Mouse (Mus musculus): ENCODE measurements around the gene Cd302.

Gene Cd302

GRCm38 (mm10) chr2:60284467-60284821, at the start of gene Cd302:
Gene Cd302, minus strand, starts transcription at chr2:60284488.
- DNase-seq (ENCODE audit: low read depth, low spot score): no peak

GRCm38 (mm10) chr2:60328641-60329040, 44.4 kb upstream of the Cd302 start:
- no peak for DNase-seq (ENCODE audit: low read depth, low spot score)

- no peak for DNase-seq (ENCODE audit: low read depth, low spot score)
Measured at GRCm38 (mm10) chr2:60327581-60327980, 43.3 kb upstream of the Cd302 start.

- DNase-seq (ENCODE audit: low read depth, low spot score): no peak
Measured at GRCm38 (mm10) chr2:60326948-60327347, 42.7 kb upstream of the Cd302 start.

GRCm38 (mm10) chr2:60323411-60323810, 39.1 kb upstream of the Cd302 start:
- DNase-seq (ENCODE audit: low read depth, low spot score): no peak

- DNase-seq (ENCODE audit: low read depth, low spot score): no peak
Measured at GRCm38 (mm10) chr2:60322031-60322726, 37.9 kb upstream of the Cd302 start.

- no peak for DNase-seq (ENCODE audit: low read depth, low spot score)
Measured at GRCm38 (mm10) chr2:60303796-60304195, 19.5 kb upstream of the Cd302 start.

GRCm38 (mm10) chr2:60299323-60299722, 15.0 kb upstream of the Cd302 start:
- no peak for DNase-seq (ENCODE audit: low read depth, low spot score)

- DNase-seq (ENCODE audit: low read depth, low spot score): no peak
Measured at GRCm38 (mm10) chr2:60298266-60298665, 14.0 kb upstream of the Cd302 start.

GRCm38 (mm10) chr2:60291381-60291780, 7.1 kb upstream of the Cd302 start:
- no peak for DNase-seq (ENCODE audit: low read depth, low spot score)

GRCm38 (mm10) chr2:60289451-60289850, 5.2 kb upstream of the Cd302 start:
- DNase-seq (ENCODE audit: low read depth, low spot score): no peak

GRCm38 (mm10) chr2:60288606-60289005, 4.3 kb upstream of the Cd302 start:
- no peak for DNase-seq (ENCODE audit: low read depth, low spot score)

GRCm38 (mm10) chr2:60285107-60285617, 874 bp upstream of the Cd302 start:
- DNase-seq (ENCODE audit: low read depth, low spot score): no peak

- no peak for DNase-seq (ENCODE audit: low read depth, low spot score)
Measured at GRCm38 (mm10) chr2:60283751-60284466, 379 bp downstream of the Cd302 start.

GRCm38 (mm10) chr2:60283208-60283750, 1.0 kb downstream of the Cd302 start:
- DNase-seq (ENCODE audit: low read depth, low spot score): no peak

GRCm38 (mm10) chr2:60282625-60283024, 1.7 kb downstream of the Cd302 start:
- no peak for DNase-seq (ENCODE audit: low read depth, low spot score)

GRCm38 (mm10) chr2:60278627-60279026, 5.7 kb downstream of the Cd302 start:
- no peak for DNase-seq (ENCODE audit: low read depth, low spot score)

- no peak for DNase-seq (ENCODE audit: low read depth, low spot score)
Measured at GRCm38 (mm10) chr2:60269856-60270479, 14.3 kb downstream of the Cd302 start.

GRCm38 (mm10) chr2:60267567-60267966, 16.7 kb downstream of the Cd302 start:
- no peak for DNase-seq (ENCODE audit: low read depth, low spot score)

GRCm38 (mm10) chr2:60260621-60261350, 23.5 kb downstream of the Cd302 start:
- no peak for DNase-seq (ENCODE audit: low read depth, low spot score)

GRCm38 (mm10) chr2:60259186-60259585, 25.1 kb downstream of the Cd302 start:
- no peak for DNase-seq (ENCODE audit: low read depth, low spot score)

GRCm38 (mm10) chr2:60256751-60257150, 27.5 kb downstream of the Cd302 start:
- no peak for DNase-seq (ENCODE audit: low read depth, low spot score)
